Mouse (Mus musculus): ENCODE data around the gene Bbs2. TPM values are rescaled to one million over a fixed set of nuclear protein-coding genes. Genes with fewer than 3 reads are reported as not detected.
"Not testable (repeated sequence)": the region's sequence is repeated elsewhere in the genome, so short reads cannot be mapped to it uniquely, and the experiment has no call there.

Bbs2 gene
- polyA plus RNA-seq, 1 experiment from 2014 or later = 22.0 TPM

GRCm38 (mm10) chr8:94036541-94036940 lies 62.2 kb downstream of the Bbs2 start:
- peak overlapping the region; percentile 72 for H3K9ac ChIP-seq (ENCODE audit: low read depth, low read length)
- H3K27me3 ChIP-seq (ENCODE audit: control insufficient read depth, insufficient read depth, low read depth, low read length); H3K9me3 ChIP-seq (replicated peaks; ENCODE audit: control insufficient read depth, low read length, poor library complexity, severe bottlenecking); H3K36me3 ChIP-seq (ENCODE audit: control insufficient read depth, insufficient read depth, low read length): not testable (repeated sequence)
- peak; percentile 92 for ATAC-seq
- H3K4me3 ChIP-seq (ENCODE audit: low read depth, low read length) = peak overlapping the region; percentile 85
- peaks cover 39% of the 10 kb centered on the region for H3K4me1 ChIP-seq (ENCODE audit: control insufficient read depth, insufficient read depth, low read length)
- peak overlapping the region; percentile 82 for H3K27ac ChIP-seq (ENCODE audit: low read length)
- under 1% methylated on average over 20 of the region's 32 CpGs for WGBS
- peak overlapping the region; percentile 93 for H3K4me2 ChIP-seq (ENCODE audit: low read length)

GRCm38 (mm10) chr8:94035200-94035599 lies 63.5 kb downstream of the Bbs2 start:
- Histone ChIP-seq H3K27ac (ENCODE audit: low read length) (no peak overlapping the region), H3K4me1 (ENCODE audit: control insufficient read depth, insufficient read depth, low read length) (peaks cover 39% of the 10 kb centered on the region), H3K4me2 (ENCODE audit: low read length) (peak overlapping the region; percentile 41), H3K27me3 (ENCODE audit: control insufficient read depth, insufficient read depth, low read depth, low read length) (no peaks in the 10 kb centered on the region), H3K36me3 (ENCODE audit: control insufficient read depth, insufficient read depth, low read length) (peaks cover 3% of the 10 kb centered on the region), H3K9ac (ENCODE audit: low read depth, low read length) (peak overlapping the region; percentile 34; the same call in 1 of the 2 replicates), H3K4me3 (ENCODE audit: low read depth, low read length) (peak overlapping the region; percentile 0; the same call in 1 of the 2 replicates), H3K9me3 (replicated peaks; ENCODE audit: control insufficient read depth, low read length, poor library complexity, severe bottlenecking) (no peaks in the 10 kb centered on the region)
- 67% methylated on average over 5 of the region's 5 CpGs for WGBS
- no peak for ATAC-seq

GRCm38 (mm10) chr8:94033601-94034000 lies 65.1 kb downstream of the Bbs2 start:
- peaks cover 34% of the 10 kb centered on the region for H3K4me1 ChIP-seq (ENCODE audit: control insufficient read depth, insufficient read depth, low read length)
- no peak overlapping the region for H3K4me3 ChIP-seq (ENCODE audit: low read depth, low read length)
- H3K27ac ChIP-seq (ENCODE audit: low read length) = no peak overlapping the region
- H3K9me3 ChIP-seq (replicated peaks; ENCODE audit: control insufficient read depth, low read length, poor library complexity, severe bottlenecking) = no peaks in the 10 kb centered on the region
- no peak overlapping the region; the same call in 1 of the 2 replicates for H3K9ac ChIP-seq (ENCODE audit: low read depth, low read length)
- no peak for ATAC-seq
- 43% methylated on average over 3 of the region's 3 CpGs for WGBS
- no peak overlapping the region for H3K4me2 ChIP-seq (ENCODE audit: low read length)
- peaks cover 15% of the 10 kb centered on the region for H3K36me3 ChIP-seq (ENCODE audit: control insufficient read depth, insufficient read depth, low read length)
- no peaks in the 10 kb centered on the region for H3K27me3 ChIP-seq (ENCODE audit: control insufficient read depth, insufficient read depth, low read depth, low read length)

- H3K27me3 ChIP-seq (ENCODE audit: control insufficient read depth, insufficient read depth, low read depth, low read length) = no peaks in the 10 kb centered on the region
- H3K4me2 ChIP-seq (ENCODE audit: low read length) = no peak overlapping the region
- H3K9ac ChIP-seq (ENCODE audit: low read depth, low read length) = no peak overlapping the region
- H3K4me1 ChIP-seq (ENCODE audit: control insufficient read depth, insufficient read depth, low read length) = peaks cover 12% of the 10 kb centered on the region
- H3K36me3 ChIP-seq (ENCODE audit: control insufficient read depth, insufficient read depth, low read length) = peaks cover 29% of the 10 kb centered on the region
- 95% methylated on average over 9 of the region's 9 CpGs for WGBS
- no peak overlapping the region for H3K4me3 ChIP-seq (ENCODE audit: low read depth, low read length)
- no peaks in the 10 kb centered on the region for H3K9me3 ChIP-seq (replicated peaks; ENCODE audit: control insufficient read depth, low read length, poor library complexity, severe bottlenecking)
- no peak overlapping the region for H3K27ac ChIP-seq (ENCODE audit: low read length)
- no peak for ATAC-seq
These were observed 69.0 kb downstream of the Bbs2 start for GRCm38 (mm10) chr8:94029701-94030100.

- H3K4me1 ChIP-seq (ENCODE audit: control insufficient read depth, insufficient read depth, low read length) = no peaks in the 10 kb centered on the region
- H3K27ac ChIP-seq (ENCODE audit: low read length) = no peak overlapping the region
- H3K36me3 ChIP-seq (ENCODE audit: control insufficient read depth, insufficient read depth, low read length) = peaks cover 38% of the 10 kb centered on the region
- H3K27me3 ChIP-seq (ENCODE audit: control insufficient read depth, insufficient read depth, low read depth, low read length) = no peaks in the 10 kb centered on the region
- no peak overlapping the region for H3K9ac ChIP-seq (ENCODE audit: low read depth, low read length)
- H3K9me3 ChIP-seq (replicated peaks; ENCODE audit: control insufficient read depth, low read length, poor library complexity, severe bottlenecking) = no peaks in the 10 kb centered on the region
- 97% methylated on average over 6 of the region's 6 CpGs for WGBS
- no peak overlapping the region for H3K4me3 ChIP-seq (ENCODE audit: low read depth, low read length)
- ATAC-seq = no peak
- H3K4me2 ChIP-seq (ENCODE audit: low read length) = no peak overlapping the region
These were observed 74.8 kb downstream of the Bbs2 start for GRCm38 (mm10) chr8:94023916-94024315.

Other genes with a start within 250 kb of the Bbs2 start
- gene Amfr, start 86.1 kb downstream of the Bbs2 start, polyA plus RNA-seq (2015; fragmentation: Nextera tagmentation; extraction: Ambion mirVana) = 61.2 and 67.5 TPM in 2 replicates
- gene Nudt21, start 61.9 kb downstream of the Bbs2 start, polyA plus RNA-seq (2015; fragmentation: Nextera tagmentation; extraction: Ambion mirVana) = 84.7 and 85.7 TPM in 2 replicates
- gene Ogfod1, start 61.7 kb downstream of the Bbs2 start, polyA plus RNA-seq (2015; fragmentation: Nextera tagmentation; extraction: Ambion mirVana) = 18.0 and 18.3 TPM in 2 replicates
- not detected in 2 replicates for gene Mt4, start 38.3 kb upstream of the Bbs2 start, polyA plus RNA-seq (2015; fragmentation: Nextera tagmentation; extraction: Ambion mirVana)
- gene Mt3, start 53.7 kb upstream of the Bbs2 start, polyA plus RNA-seq (2015; fragmentation: Nextera tagmentation; extraction: Ambion mirVana) = 141 and 227 TPM in 2 replicates
- gene Mt2, start 73.7 kb upstream of the Bbs2 start, polyA plus RNA-seq (2015; fragmentation: Nextera tagmentation; extraction: Ambion mirVana) = 11.5 and 17.9 TPM in 2 replicates
- gene Mt1, start 80.2 kb upstream of the Bbs2 start, polyA plus RNA-seq (2015; fragmentation: Nextera tagmentation; extraction: Ambion mirVana) = 51.8 and 86.0 TPM in 2 replicates
- gene Nup93, start 115.6 kb upstream of the Bbs2 start, polyA plus RNA-seq (2015; fragmentation: Nextera tagmentation; extraction: Ambion mirVana) = 58.6 and 59.1 TPM in 2 replicates
- gene Slc12a3, start 230.3 kb upstream of the Bbs2 start, polyA plus RNA-seq (2015; fragmentation: Nextera tagmentation; extraction: Ambion mirVana) = 0.09 TPM in 1 of 2 replicates, not detected in the other

Data from midbrain, embryonic 16.5 days (tissue).